Mouse (Mus musculus) NIH3T3 (cell line): ENCODE results near the gene Stambpl1.

ENCODE experiments used
- DNase-seq: peaks from one replicate; pipeline ENCODE4 v3.0.0-alpha.2; 2012; ENCODE audit warnings: low read depth

The Stambpl1 gene

GRCm38 (mm10) chr19:34192008-34192963 lies at the start of gene Stambpl1:
Gene Stambpl1, plus strand, starts transcription at chr19:34192229.
- peak; percentile 80 for DNase-seq

GRCm38 (mm10) chr19:34148421-34148820 lies 43.6 kb upstream of the Stambpl1 start:
- DNase-seq = no peak

DNA sequence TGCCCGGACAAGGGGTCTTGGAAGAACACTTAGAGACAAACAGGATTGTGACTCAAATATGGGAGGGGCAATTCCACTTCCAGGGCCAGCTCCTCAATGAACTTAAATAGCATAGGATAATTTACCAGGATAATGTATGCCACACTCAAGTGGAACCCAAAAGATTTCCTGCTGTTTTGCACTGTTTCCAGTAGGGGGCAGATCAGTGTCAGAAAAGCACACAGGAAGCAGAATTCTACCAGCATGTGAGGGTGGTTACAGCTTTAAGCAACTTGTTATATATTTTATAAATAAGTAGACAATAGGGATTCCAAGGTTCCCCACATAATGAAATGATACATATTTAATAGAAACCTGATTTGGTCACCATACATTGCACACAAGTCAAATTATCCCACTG lies 40.1 kb upstream of the Stambpl1 start:
- peak; percentile 83 for DNase-seq

GRCm38 (mm10) chr19:34153263-34154144 lies 38.5 kb upstream of the Stambpl1 start:
- DNase-seq = no peak

DNA sequence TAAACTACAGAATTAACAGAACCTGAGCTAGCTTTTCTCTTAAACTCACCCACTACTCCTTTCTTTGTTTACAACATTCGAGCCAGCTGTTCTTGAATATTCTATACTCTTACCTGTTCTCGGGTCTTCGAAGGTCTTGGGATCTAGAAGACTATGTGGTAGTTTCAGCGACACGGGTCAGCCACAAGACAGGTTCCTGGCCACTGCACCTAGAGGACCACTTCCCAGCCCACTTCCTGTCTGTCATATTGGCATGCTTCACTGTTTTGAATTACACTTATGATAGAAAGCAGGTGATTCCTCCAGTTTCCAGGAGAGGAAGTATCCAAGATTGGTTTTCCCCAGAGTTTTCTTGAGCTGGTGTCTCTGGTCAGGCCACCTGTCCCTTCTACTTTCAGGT lies 29.3 kb upstream of the Stambpl1 start:
- no peak for DNase-seq

DNA sequence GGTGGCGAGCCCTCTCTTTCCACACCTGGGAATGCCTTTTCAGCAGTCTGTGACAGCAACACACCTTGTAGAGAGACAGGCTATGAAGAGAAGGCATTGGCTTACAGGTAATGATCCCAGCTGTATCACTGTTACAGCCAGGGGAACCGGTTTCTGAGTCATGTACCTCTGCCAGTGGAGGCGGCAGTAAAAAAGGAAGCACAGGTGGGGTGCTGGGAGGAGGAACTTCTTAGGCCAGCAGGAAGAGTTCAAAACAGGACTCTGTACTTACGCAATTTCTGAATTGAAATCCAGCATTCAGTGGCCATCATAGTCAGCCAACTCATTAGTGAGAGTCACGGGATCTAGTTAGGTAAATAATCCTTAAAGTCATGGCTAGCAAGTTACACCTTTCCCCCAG lies 26.1 kb upstream of the Stambpl1 start, which contains the start of gene Ankrd22:
Ankrd22 (minus strand) TSS at position 163 of the 400 bp plus-strand sequence.
- no peak for DNase-seq

GRCm38 (mm10) chr19:34166386-34166785 lies 25.6 kb upstream of the Stambpl1 start:
- DNase-seq = no peak

DNA sequence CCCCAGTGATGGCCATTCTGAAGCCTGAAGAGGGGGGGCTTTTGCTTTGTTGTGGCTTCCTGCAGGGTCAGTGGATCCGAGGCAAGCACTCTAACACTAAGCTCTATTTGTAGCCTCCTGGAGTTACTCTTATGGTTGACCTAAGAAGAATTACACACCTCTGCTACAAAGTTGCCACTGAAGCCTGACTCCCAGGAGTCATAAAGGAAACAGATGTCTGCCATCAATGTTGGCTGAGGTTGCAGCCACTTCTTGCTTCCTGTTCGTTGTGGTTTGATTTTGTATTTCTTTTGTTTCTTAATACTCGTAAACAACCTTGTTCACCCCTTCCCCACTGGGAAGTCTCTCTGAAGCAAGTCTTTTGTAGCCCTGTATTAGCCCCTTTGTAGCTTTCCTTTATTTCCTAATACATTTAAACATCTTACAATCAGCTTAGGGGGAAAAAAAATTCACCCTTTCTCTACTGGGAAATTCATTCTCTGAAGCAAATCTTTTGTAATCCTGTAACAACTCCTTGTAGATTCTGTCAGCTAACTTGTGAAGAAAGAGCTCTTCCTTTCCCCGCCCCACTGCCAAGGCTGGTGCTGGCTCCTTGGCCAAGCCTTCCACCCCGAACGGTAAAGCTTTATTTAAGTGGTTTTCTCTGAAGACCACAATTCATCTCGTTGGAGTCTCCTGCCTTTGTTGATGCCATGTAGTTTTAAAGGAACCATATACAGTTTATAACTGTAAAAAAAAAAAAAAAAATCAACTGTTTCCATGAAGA lies 23.9 kb upstream of the Stambpl1 start:
- DNase-seq = no peak

DNA sequence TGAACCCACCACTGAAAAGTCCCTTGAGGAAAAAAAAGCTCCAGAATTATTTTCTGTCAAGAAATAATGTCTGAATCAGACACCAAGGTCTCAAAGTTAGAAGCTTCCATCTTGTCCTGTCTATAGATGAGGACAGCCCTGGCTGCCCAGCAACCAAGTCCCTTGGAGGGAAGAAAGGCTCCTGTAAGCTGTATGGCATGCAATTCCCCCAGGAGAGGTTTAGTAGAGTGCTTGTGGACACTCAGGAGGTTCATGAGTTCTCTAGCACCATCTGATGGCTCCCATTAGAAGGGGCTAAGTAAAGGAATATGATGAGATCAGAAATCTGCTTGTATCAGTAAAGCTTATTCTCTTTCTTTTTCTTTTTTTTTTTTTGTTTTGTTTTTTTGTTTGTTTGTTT lies 22.9 kb upstream of the Stambpl1 start:
- no peak for DNase-seq

GRCm38 (mm10) chr19:34171167-34171566 lies 20.9 kb upstream of the Stambpl1 start:
- peak; percentile 31 for DNase-seq

GRCm38 (mm10) chr19:34174004-34174403 lies 18.0 kb upstream of the Stambpl1 start:
- DNase-seq = no peak

GRCm38 (mm10) chr19:34179136-34179535 lies 12.9 kb upstream of the Stambpl1 start:
- no peak for DNase-seq

GRCm38 (mm10) chr19:34180316-34180715 lies 11.7 kb upstream of the Stambpl1 start:
- peak; percentile 36 for DNase-seq

- DNase-seq = no peak
Measured at GRCm38 (mm10) chr19:34181234-34181633, 10.8 kb upstream of the Stambpl1 start.

GRCm38 (mm10) chr19:34182490-34182889 lies 9.5 kb upstream of the Stambpl1 start:
- DNase-seq = no peak

GRCm38 (mm10) chr19:34186845-34187244 lies 5.2 kb upstream of the Stambpl1 start:
- DNase-seq = no peak

GRCm38 (mm10) chr19:34191645-34192007 lies 403 bp upstream of the Stambpl1 start:
- no peak for DNase-seq

DNA sequence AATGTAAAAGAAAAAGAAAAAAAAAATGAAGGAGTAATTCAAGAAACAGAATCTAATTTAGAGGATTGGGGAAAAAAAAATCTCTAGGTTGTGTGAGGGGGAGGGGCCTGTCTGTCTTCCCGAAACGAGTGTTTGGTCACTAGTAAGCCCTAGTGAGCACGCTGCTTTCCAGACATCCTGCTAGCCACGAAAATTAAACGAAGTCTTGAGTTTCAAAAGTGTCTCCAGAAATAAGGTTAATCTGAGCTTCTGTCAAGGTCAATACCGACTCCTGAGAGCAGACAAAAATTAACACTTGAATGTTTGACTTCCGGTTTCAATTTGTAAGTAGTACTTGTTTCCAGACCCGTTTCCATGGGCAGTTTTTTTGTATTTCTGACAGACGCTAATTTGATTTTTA lies 1.1 kb downstream of the Stambpl1 start:
- DNase-seq = peak; percentile 66

DNA sequence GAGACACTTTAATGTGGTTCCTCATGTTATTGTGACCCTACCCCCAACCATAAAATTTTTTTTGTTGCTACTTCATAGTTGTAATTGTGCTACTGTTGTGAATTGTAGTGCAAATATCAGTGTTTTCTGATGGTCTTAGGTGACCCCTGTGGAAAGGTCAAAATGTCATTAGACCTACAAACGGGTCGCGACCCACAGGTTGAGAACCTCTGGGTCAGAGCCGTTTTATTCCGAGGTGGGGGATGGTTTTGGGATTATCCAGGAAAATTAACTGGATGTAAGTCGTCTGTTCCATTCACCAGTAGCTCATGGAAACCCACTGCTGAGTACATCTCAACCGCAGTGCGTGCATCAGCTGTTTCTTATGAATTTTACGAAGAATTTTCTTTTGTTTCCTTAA lies 1.7 kb downstream of the Stambpl1 start:
- DNase-seq = no peak

- no peak for DNase-seq
Measured at GRCm38 (mm10) chr19:34194132-34194745, 2.2 kb downstream of the Stambpl1 start.

- DNase-seq = peak; percentile 85
Measured at GRCm38 (mm10) chr19:34195031-34195430, 3.0 kb downstream of the Stambpl1 start.
